Mouse (Mus musculus): Measurements from ENCODE around the gene Serpina3m.
"Not testable (repeated sequence)": the region's sequence is repeated elsewhere in the genome, so short reads cannot be mapped to it uniquely, and the experiment has no call there.

DNA sequence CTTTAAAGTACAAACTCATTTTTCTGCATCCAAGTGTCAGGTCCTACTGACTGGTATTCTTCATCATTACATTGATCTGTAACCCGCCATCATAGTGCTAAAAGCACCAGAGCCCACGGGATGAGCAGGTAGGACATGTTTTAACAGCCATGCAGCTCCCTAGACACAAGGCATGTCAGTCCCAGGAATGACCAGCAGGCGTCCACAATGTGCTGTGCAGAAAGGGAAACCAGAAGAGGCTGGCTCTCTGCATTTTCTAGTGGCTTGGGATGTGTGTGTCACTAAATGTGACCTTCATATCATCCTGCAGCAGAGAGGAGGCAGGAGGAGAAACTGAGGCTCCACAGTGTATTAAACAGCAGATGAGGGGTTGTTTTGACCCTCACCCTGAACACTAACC is 13.5 kb downstream of the Serpina3m start:
- TF ChIP-seq CTCF (IDR thresholded peaks at IDR 0.05; ENCODE audit: borderline replicate concordance, insufficient read depth, low read length) = peak; percentile 41; the same call in 1 of the 2 replicates
- not testable (repeated sequence) for TF ChIP-seq POLR2A (IDR thresholded peaks at IDR 0.05; ENCODE audit: low read depth, low read length)
